Mouse (Mus musculus): ENCODE data around the gene Gm15737. TPM values are rescaled to one million over a fixed set of nuclear protein-coding genes. Genes with fewer than 3 reads are reported as not detected.
A peak's percentile ranks its signal among the peaks of the same experiment; 100 is the strongest.

Gene Gm15737
- polyA plus RNA-seq, 1 experiment from 2014 or later: not detected

DNA sequence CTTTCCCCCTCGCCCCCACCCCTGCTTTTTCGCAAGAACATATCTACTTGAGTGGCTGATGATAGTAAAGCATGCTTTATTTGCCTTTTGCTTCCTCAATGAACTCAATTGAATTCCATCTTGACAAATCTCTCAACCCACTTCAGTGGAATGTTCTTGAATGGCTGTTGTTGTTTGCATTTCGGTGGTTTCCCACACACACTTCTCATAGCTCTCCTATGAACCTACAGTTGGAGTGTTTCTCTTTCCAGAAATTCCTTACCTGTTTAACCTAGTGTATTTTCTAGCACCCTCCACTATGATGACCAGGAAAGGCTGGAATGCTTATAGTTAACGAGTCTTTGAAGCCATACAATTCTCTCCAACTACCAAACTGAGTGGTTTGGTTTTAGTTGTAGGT is 14.3 kb upstream of the Gm15737 start:
- no peak for DNase-seq
- Histone ChIP-seq H3K4me3 (ENCODE audit: low read depth, low read length) (no peak overlapping the region), H3K4me1 (ENCODE audit: insufficient read depth) (no peaks in the 10 kb centered on the region), H3K4me2 (ENCODE audit: low read depth, low read length) (no peak overlapping the region), H3K36me3 (replicated peaks; ENCODE audit: insufficient read depth, low read length) (no peaks in the 10 kb centered on the region), H3K9me3 (ENCODE audit: low read length) (no peaks in the 10 kb centered on the region), H3K27me3 (ENCODE audit: insufficient read depth, low read length) (no peaks in the 10 kb centered on the region), H3K27ac (ENCODE audit: low read depth) (no peak overlapping the region), H3K9ac (replicated peaks) (no peak overlapping the region)
- 73% methylated on average over 4 of the region's 4 CpGs for WGBS (ENCODE audit: insufficient replicate concordance)
- no peak for ATAC-seq
- TF ChIP-seq CTCF (IDR thresholded peaks at IDR 0.05; ENCODE audit: low read depth): no peak
- no peak for TF ChIP-seq EP300 (IDR thresholded peaks at IDR 0.05; ENCODE audit: low read depth)

DNA sequence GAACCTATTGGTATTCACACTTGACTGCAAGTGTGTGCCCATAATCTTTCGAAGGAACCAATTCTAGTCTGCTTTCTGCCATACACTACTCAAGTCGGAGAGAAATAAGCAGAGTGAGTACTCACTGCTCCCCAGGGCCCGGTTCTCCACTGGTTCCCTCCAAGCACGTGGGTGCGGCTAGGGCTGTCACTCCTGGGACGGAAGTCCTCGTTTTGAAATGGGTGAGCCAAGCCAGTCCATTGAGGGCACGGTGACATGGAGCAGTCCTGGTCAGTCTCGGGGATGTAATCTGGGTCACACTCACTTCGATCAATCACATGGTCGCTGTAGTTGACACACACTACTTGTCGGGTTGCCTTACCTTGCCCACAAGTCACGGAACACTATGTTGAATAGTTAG is 11.4 kb upstream of the Gm15737 start:
- TF ChIP-seq CTCF (IDR thresholded peaks at IDR 0.05; ENCODE audit: low read depth): no peak
- TF ChIP-seq EP300 (IDR thresholded peaks at IDR 0.05; ENCODE audit: low read depth): no peak
- Histone ChIP-seq H3K36me3 (replicated peaks; ENCODE audit: insufficient read depth, low read length) (no peaks in the 10 kb centered on the region), H3K4me3 (ENCODE audit: low read depth, low read length) (no peak overlapping the region), H3K4me2 (ENCODE audit: low read depth, low read length) (no peak overlapping the region), H3K9ac (replicated peaks) (no peak overlapping the region), H3K27me3 (ENCODE audit: insufficient read depth, low read length) (no peaks in the 10 kb centered on the region), H3K4me1 (ENCODE audit: insufficient read depth) (no peaks in the 10 kb centered on the region), H3K27ac (ENCODE audit: low read depth) (no peak overlapping the region), H3K9me3 (ENCODE audit: low read length) (no peaks in the 10 kb centered on the region)
- DNase-seq (no peak), ATAC-seq (no peak)
- 84% methylated on average over 13 of the region's 13 CpGs for WGBS (ENCODE audit: insufficient replicate concordance)

DNA sequence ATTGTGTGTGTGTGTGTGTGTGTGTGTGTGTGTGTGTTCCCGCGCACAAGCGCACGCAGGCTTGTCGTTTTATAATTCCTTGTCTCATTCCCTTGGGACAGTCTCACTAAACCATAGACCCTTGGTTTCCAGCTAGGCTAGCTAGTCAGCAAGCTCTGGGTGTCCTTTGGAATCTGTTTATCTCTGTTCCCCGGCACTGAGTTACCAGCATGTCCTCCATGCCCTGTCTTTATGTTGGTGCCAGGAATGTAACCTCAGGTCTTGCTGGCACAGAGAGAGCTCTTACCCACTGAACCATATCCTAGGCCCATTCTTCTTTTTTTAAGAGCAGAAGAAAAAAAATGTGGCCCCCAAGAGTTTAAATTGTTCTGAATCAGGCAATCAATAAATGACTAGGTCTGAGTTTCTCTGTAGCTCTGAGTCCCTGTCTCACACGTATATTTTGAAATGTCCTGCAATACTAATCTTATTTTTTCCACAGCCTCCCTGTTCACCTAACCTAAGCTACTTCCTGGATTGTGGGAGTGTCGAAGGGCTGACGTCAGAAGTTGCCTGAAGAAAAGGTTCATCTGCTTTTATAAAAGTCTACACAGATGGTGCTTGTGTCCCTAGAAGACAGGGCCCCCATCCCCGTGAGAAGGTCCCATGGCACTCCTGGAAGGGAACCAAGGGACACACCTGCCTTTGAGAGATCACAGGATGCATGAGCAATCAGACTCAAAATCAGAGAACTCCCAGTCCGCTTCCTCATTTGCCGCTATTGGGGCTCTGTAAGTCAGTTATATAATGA is 10.2 kb upstream of the Gm15737 start:
- 72% methylated on average over 12 of the region's 12 CpGs for WGBS (ENCODE audit: insufficient replicate concordance)
- DNase-seq: no peak
- Histone ChIP-seq H3K27me3 (ENCODE audit: insufficient read depth, low read length) (no peaks in the 10 kb centered on the region), H3K9me3 (ENCODE audit: low read length) (no peaks in the 10 kb centered on the region), H3K4me1 (ENCODE audit: insufficient read depth) (no peaks in the 10 kb centered on the region), H3K27ac (ENCODE audit: low read depth) (no peak overlapping the region), H3K36me3 (replicated peaks; ENCODE audit: insufficient read depth, low read length) (no peaks in the 10 kb centered on the region), H3K9ac (replicated peaks) (no peak overlapping the region), H3K4me3 (ENCODE audit: low read depth, low read length) (no peak overlapping the region), H3K4me2 (ENCODE audit: low read depth, low read length) (no peak overlapping the region)
- ATAC-seq: no peak
- TF ChIP-seq EP300 (IDR thresholded peaks at IDR 0.05; ENCODE audit: low read depth) (no peak), CTCF (IDR thresholded peaks at IDR 0.05; ENCODE audit: low read depth) (no peak)

DNA sequence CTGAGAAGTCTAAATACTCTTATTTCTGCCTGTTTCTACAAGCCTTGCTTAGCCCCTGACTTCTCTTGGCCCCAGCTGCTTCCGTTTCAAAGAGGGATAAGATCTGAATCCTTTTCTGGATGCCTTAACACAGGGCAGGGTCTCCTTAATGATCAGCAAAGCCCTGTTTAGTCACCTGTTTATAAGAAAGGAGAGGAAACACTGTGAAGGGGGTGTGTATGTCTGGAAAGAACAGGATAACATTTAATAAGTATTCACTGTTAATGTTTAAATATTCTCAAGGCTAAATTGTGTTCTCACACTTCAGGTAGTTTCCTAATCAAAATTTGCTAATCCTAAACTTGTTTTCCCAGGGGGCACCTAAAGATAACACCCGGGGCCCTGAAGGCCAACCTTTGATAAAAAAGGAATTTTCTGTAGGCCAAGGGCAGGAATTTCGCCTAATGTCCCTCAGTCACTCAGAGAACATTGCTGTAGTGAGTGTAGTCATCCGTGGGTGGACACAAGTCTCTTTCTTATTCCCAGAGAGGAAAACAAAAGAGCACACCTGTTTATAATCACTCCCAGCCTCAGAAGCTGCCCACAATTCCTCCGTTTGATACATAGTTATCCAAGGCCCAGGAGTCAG is 8.8 kb upstream of the Gm15737 start:
- no peak overlapping the region for H3K4me3 ChIP-seq (ENCODE audit: low read depth, low read length)
- 53% methylated on average over 5 of the region's 5 CpGs for WGBS (ENCODE audit: insufficient replicate concordance)
- TF ChIP-seq CTCF (IDR thresholded peaks at IDR 0.05; ENCODE audit: low read depth) (no peak), EP300 (IDR thresholded peaks at IDR 0.05; ENCODE audit: low read depth) (no peak)
- no peak overlapping the region for H3K9ac ChIP-seq (replicated peaks)
- no peaks in the 10 kb centered on the region for H3K4me1 ChIP-seq (ENCODE audit: insufficient read depth)
- DNase-seq (no peak), ATAC-seq (no peak)
- no peaks in the 10 kb centered on the region for H3K36me3 ChIP-seq (replicated peaks; ENCODE audit: insufficient read depth, low read length)
- no peaks in the 10 kb centered on the region for H3K9me3 ChIP-seq (ENCODE audit: low read length)
- H3K4me2 ChIP-seq (ENCODE audit: low read depth, low read length): no peak overlapping the region
- H3K27ac ChIP-seq (ENCODE audit: low read depth): no peak overlapping the region
- no peaks in the 10 kb centered on the region for H3K27me3 ChIP-seq (ENCODE audit: insufficient read depth, low read length)

DNA sequence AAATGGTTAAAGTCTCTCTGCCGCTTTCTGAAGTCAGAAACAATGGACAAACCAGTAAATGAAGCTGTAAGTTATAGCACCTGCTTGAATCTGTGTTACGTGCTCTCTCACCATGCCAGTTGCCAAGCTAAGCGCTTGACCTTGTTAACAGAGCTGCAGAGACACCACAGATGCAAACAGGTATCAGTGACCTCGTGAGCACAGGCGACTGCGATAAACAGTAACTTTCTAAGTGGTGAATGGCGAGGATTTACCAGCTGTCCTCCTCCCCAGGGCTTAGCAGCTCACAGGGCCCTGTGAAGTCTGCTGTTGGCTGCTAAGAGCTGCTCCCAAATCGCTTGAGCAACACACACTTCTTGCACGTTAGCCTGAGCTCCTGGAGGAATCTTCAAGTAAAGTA is 6.6 kb upstream of the Gm15737 start:
- Histone ChIP-seq H3K27ac (ENCODE audit: low read depth) (no peak overlapping the region), H3K27me3 (ENCODE audit: insufficient read depth, low read length) (no peaks in the 10 kb centered on the region), H3K9ac (replicated peaks) (no peak overlapping the region), H3K4me1 (ENCODE audit: insufficient read depth) (no peaks in the 10 kb centered on the region), H3K4me2 (ENCODE audit: low read depth, low read length) (no peak overlapping the region), H3K36me3 (replicated peaks; ENCODE audit: insufficient read depth, low read length) (no peaks in the 10 kb centered on the region), H3K4me3 (ENCODE audit: low read depth, low read length) (no peak overlapping the region), H3K9me3 (ENCODE audit: low read length) (no peaks in the 10 kb centered on the region)
- DNase-seq (no peak), ATAC-seq (no peak)
- 74% methylated on average over 9 of the region's 9 CpGs for WGBS (ENCODE audit: insufficient replicate concordance)
- TF ChIP-seq CTCF (IDR thresholded peaks at IDR 0.05; ENCODE audit: low read depth) (no peak), EP300 (IDR thresholded peaks at IDR 0.05; ENCODE audit: low read depth) (no peak)

DNA sequence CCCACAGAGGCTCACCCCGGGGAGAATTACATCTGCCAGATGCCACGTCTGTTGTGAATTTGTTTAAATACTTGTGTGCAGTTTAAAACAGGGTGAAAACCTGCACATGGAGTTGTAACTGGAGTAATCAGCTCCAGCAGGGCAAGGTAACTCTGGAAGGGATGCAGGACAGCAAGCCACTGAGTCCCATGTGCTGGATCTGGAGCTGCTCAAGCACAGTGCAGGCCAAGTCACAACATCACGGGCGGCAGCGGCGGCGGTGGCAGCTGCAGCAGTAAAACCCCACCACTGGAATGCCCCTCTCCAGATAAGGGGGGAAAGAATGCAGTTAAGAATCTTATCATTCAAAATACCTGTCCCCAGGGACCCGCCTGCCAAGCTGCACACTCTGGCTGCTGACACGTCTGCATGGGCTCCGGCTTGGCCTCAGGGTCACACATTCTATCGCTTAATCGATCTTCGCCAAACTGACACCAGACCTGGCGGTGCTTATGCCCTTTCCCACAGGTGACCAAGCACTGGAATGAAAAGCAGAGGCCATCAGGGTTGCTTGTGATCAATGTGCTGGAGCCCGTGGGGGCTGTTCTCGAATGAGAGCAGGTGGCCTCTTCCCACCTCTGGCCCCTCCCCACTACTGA is 544 bp downstream of the Gm15737 start:
- no peak for TF ChIP-seq EP300 (IDR thresholded peaks at IDR 0.05; ENCODE audit: low read depth)
- TF ChIP-seq CTCF (IDR thresholded peaks at IDR 0.05; ENCODE audit: low read depth): no peak
- peaks cover 6% of the 10 kb centered on the region; the same call in 1 of the 2 replicates for H3K4me1 ChIP-seq (ENCODE audit: insufficient read depth)
- 0 out of 2 replicates have a peak overlapping the region, but pooled peaks have one; percentile 16 for H3K27ac ChIP-seq (ENCODE audit: low read depth)
- no peak overlapping the region for H3K9ac ChIP-seq (replicated peaks)
- no peaks in the 10 kb centered on the region for H3K9me3 ChIP-seq (ENCODE audit: low read length)
- no peak overlapping the region for H3K4me3 ChIP-seq (ENCODE audit: low read depth, low read length)
- H3K27me3 ChIP-seq (ENCODE audit: insufficient read depth, low read length): no peaks in the 10 kb centered on the region
- H3K36me3 ChIP-seq (replicated peaks; ENCODE audit: insufficient read depth, low read length): no peaks in the 10 kb centered on the region
- ATAC-seq (no peak), DNase-seq (no peak)
- H3K4me2 ChIP-seq (ENCODE audit: low read depth, low read length): no peak overlapping the region; the same call in 1 of the 2 replicates
- whole genome bisulfite sequencing (ENCODE audit: insufficient replicate concordance): 58% methylated on average over 16 of the region's 16 CpGs
